Mouse (Mus musculus) stomach, embryonic 16.5 days (tissue): ENCODE results near the gene Olfr878. TPM values are rescaled to one million over a fixed set of nuclear protein-coding genes. Genes with fewer than 3 reads are reported as not detected.

Experiments used
- ATAC-seq: fragments of 200-750 bp; cut with Nextera tagmentation; 2 replicates; pipeline ENCODE4 v1.8.0; 2017; ENCODE audit warnings: moderate number of reproducible peaks, moderate TSS enrichment; ENCODE audit not compliant: insufficient read depth, low FRiP score
- H3K27ac ChIP-seq: fragments of 300-500 bp; sonication (generic); 2 replicates; pipeline ENCODE4 v1.5.1; 2014; ENCODE audit warnings: low read length
- H3K27me3 ChIP-seq: fragments of 300-500 bp; sonication (generic); 2 replicates; pipeline ENCODE4 v1.6.1; 2014; ENCODE audit warnings: low read length, control low read depth, mixed read lengths; ENCODE audit not compliant: control insufficient read depth, insufficient read depth
- H3K36me3 ChIP-seq: fragments of 300-500 bp; sonication (generic); 2 replicates; pipeline ENCODE4 v1.6.1; 2014; ENCODE audit warnings: low read length; ENCODE audit not compliant: control insufficient read depth, insufficient read depth
- H3K4me1 ChIP-seq: fragments of 300-500 bp; sonication (generic); 2 replicates; pipeline ENCODE4 v1.6.1; 2014; ENCODE audit warnings: low read length, control low read depth, mixed read lengths; ENCODE audit not compliant: control insufficient read depth, insufficient read depth
- H3K4me2 ChIP-seq: fragments of 300-500 bp; sonication (generic); 2 replicates; pipeline ENCODE4 v1.6.1; 2014; ENCODE audit warnings: low read depth, low read length, mixed read lengths
- H3K4me3 ChIP-seq: fragments of 300-500 bp; sonication (generic); replicated peaks from 2 replicates; pipeline ENCODE4 v1.5.1; 2014; ENCODE audit warnings: mild to moderate bottlenecking, low read length
- H3K9ac ChIP-seq: fragments of 300-500 bp; sonication (generic); 2 replicates; pipeline ENCODE4 v1.6.1; 2014; ENCODE audit warnings: low read length
- H3K9me3 ChIP-seq: fragments of 300-500 bp; sonication (generic); replicated peaks from 2 replicates; pipeline ENCODE4 v1.6.1; 2016; ENCODE audit warnings: low read length, control low read depth; ENCODE audit not compliant: control insufficient read depth
- whole genome bisulfite sequencing: fragments of 180-500 bp; shearing (Covaris S2); extraction: QIAGEN DNeasy Blood & Tissue Kit; methylation state at CpG from one replicate; pipeline ENCODE4 v1.1.7; 2014; 5-methylcytosine and 5-hydroxymethylcytosine counted together
- polyA plus RNA-seq: library from polyadenylated mRNA; unstranded; fragments of >200 nt; fragmentation: Nextera tagmentation; extraction: Ambion mirVana; gene quantifications from 2 replicates; pipeline ENCODE4 v1.2.1, GENCODE M21; 2015

Olfr878 gene
- polyA plus RNA-seq, 1 experiment from 2014 or later = not detected

DNA sequence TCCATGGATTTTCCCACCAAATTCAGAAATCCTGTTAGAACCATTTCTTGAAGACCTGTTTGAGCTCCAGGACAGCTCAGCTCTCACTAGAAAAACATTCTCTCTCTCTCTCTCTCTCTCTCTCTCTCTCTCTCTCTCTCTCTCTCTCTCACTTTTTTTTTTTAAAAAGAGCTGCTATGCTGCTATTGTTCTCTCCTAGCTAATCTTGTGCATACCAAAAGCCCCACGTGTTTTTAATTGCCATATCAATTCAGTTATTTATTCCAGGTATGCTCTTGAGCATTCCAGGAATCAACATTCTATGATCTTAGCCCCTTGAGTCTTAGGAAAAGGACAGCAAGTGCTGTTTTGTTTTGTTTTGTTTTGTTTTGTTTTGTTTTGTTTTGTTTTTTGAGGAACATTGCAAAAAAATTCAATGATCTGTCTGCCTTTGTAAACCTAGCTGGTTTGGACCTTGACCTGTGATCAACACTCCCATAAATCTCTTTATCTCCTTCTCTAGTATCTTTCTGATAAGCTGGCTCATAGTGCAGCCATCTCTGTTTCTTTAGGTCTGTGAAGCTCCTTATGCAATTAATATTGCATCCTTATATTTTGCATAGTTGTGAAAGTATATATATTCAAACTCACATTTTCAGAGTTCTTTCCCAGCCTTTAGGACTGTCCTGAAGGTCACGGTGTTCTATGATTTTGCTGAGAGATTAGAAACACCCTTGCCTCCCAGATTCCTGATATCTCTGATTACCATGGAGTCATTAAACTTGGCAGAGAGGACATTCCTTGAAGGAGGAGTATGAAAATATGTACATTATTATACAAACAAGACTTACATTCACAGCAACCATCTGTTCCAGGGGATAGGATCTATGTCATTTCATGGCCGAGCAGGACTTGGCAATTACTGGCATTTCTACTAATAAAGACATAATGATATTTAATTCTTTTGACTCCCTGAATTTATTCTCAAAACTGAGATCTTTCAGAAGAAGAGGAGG lies 8.7 kb downstream of the Olfr878 start:
- no peak overlapping the region for H3K9ac ChIP-seq
- no peaks in the 10 kb centered on the region for H3K4me1 ChIP-seq
- 47% methylated on average over 3 of the region's 3 CpGs for WGBS
- no peaks in the 10 kb centered on the region for H3K36me3 ChIP-seq
- no peaks in the 10 kb centered on the region for H3K27me3 ChIP-seq
- no peak for ATAC-seq
- no peak overlapping the region for H3K4me2 ChIP-seq
- no peaks in the 10 kb centered on the region for H3K9me3 ChIP-seq
- H3K4me3 ChIP-seq = no peak overlapping the region
- H3K27ac ChIP-seq = no peak overlapping the region

GRCm38 (mm10) chr9:37932519-37932918 lies 14.9 kb downstream of the Olfr878 start:
- H3K4me3 ChIP-seq = no peak overlapping the region
- ATAC-seq = no peak
- H3K9ac ChIP-seq = no peak overlapping the region
- H3K4me2 ChIP-seq = no peak overlapping the region
- no peaks in the 10 kb centered on the region for H3K4me1 ChIP-seq
- 6% methylated on average over 11 of the region's 11 CpGs for WGBS
- H3K27ac ChIP-seq = no peak overlapping the region
- no peaks in the 10 kb centered on the region for H3K27me3 ChIP-seq
- no peaks in the 10 kb centered on the region for H3K9me3 ChIP-seq
- no peaks in the 10 kb centered on the region for H3K36me3 ChIP-seq

DNA sequence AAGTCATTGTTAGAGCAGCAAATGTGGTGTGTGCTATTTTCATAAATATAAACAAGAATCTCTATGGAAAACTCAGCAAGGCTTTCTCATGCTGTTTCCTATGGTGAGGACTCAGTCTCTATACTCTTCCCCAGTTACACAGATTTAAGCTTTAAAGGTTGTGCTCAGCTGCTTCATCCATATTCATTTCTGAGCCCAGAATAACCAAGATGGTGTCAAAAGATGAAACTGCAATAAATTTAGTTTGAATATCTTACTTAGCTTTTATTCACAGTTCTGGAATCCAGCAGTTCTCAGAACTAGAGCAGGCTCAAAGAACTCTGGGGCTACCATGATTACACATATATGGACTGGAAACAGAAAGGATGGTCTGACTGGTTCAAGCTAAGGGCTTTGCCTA lies 16.5 kb downstream of the Olfr878 start:
- Histone ChIP-seq H3K9ac (no peak overlapping the region), H3K9me3 (no peaks in the 10 kb centered on the region), H3K4me3 (no peak overlapping the region), H3K36me3 (no peaks in the 10 kb centered on the region), H3K27me3 (no peaks in the 10 kb centered on the region), H3K27ac (no peak overlapping the region), H3K4me2 (no peak overlapping the region), H3K4me1 (no peaks in the 10 kb centered on the region)
- ATAC-seq = no peak

GRCm38 (mm10) chr9:37941167-37941566 lies 23.5 kb downstream of the Olfr878 start:
- H3K9ac ChIP-seq = no peak overlapping the region

More at GRCm38 (mm10) chr9:37941167-37941566, 23.5 kb downstream of the Olfr878 start:
- no peak for ATAC-seq
- Histone ChIP-seq H3K4me2 (no peak overlapping the region), H3K4me1 (no peaks in the 10 kb centered on the region), H3K27ac (no peak overlapping the region), H3K36me3 (no peaks in the 10 kb centered on the region), H3K27me3 (no peaks in the 10 kb centered on the region), H3K4me3 (no peak overlapping the region), H3K9me3 (no peaks in the 10 kb centered on the region)
- WGBS = 87% methylated on average over 2 of the region's 2 CpGs

Other genes with a start within 250 kb of the Olfr878 start
- not detected in 2 replicates for gene Panx3, start 248.6 kb upstream of the Olfr878 start, polyA plus RNA-seq
- gene Olfr160, start 201.6 kb upstream of the Olfr878 start, polyA plus RNA-seq = not detected in 2 replicates
- not detected in 2 replicates for gene Olfr874, start 172.7 kb upstream of the Olfr878 start, polyA plus RNA-seq
- gene Olfr875, start 146.0 kb upstream of the Olfr878 start, polyA plus RNA-seq = not detected in 2 replicates
- not detected in 2 replicates for gene Olfr876, start 114.8 kb upstream of the Olfr878 start, polyA plus RNA-seq
- gene Olfr877, start 63.6 kb upstream of the Olfr878 start, polyA plus RNA-seq = not detected in 2 replicates
- not detected in 2 replicates for gene Olfr145, start 21.1 kb upstream of the Olfr878 start, polyA plus RNA-seq
- not detected in 2 replicates for gene Olfr881, start 74.0 kb downstream of the Olfr878 start, polyA plus RNA-seq
- gene Olfr883, start 108.0 kb downstream of the Olfr878 start, polyA plus RNA-seq = not detected in 2 replicates
- not detected in 2 replicates for gene Olfr884, start 128.7 kb downstream of the Olfr878 start, polyA plus RNA-seq
- gene Olfr885, start 143.5 kb downstream of the Olfr878 start, polyA plus RNA-seq = not detected in 2 replicates
- gene Olfr887, start 166.2 kb downstream of the Olfr878 start, polyA plus RNA-seq = not detected in 2 replicates
- gene Olfr888, start 190.3 kb downstream of the Olfr878 start, polyA plus RNA-seq = not detected in 2 replicates
- 0.04 and 0.05 TPM in 2 replicates for gene Olfr889, start 197.4 kb downstream of the Olfr878 start, polyA plus RNA-seq
- 0.03 TPM in 1 of 2 replicates, not detected in the other for gene Olfr890, start 224.7 kb downstream of the Olfr878 start, polyA plus RNA-seq